Mouse (Mus musculus): Measurements from ENCODE around the gene Hipk1.

DNA sequence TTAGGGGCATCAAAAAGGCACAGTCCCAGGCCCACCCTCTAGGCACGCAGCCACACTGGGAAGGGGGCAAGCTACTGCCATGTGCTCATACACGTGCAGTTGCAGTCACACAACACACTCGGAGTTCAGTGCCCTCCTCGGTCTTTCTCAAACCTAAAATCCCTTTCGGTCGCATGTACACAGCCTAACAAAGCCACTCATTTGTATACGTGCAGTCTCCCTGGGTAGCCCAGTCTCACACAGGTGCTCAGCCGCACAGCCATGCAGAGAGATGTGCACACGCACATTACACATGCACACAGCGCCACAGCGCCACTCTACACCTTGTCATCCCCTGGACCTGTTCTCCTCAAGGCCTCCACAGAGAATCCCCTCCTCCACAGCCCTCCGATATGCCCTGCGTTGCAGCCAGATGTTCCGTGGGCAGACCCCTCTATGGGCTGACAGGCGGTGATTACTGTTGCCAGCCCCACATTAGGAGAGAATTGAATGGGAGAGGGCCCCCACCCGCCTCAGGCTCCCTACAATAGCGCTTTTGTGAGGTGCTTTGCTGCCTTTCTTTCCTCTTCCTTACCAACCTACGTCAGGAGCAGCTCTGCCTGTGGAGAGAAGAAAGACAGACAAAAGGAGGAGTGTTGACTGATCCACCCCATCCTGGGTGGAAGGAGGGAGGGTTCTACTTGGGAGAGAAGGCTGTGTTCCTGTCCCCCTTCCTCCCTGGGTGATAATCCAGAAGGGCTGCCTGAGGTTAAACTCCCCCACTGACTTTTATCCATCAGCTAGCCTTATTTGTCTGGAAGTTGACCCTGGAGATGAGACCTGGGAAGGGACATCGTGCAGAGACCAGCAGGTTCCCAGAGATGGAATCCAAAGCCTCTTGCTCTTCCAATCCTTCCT is 57.3 kb downstream of the Hipk1 start:
- TF ChIP-seq FOSL1 (IDR thresholded peaks at IDR 0.05; ENCODE audit: insufficient read depth, low read length, poor library complexity, severe bottlenecking) (no peak), CTCF (IDR thresholded peaks at IDR 0.05; ENCODE audit: control insufficient read depth, insufficient read depth, insufficient read length) (no peak), MAX (IDR thresholded peaks at IDR 0.05) (no peak), MYOD1 (IDR thresholded peaks at IDR 0.05; ENCODE audit: control insufficient read depth, insufficient read length, low read depth) (no peak)
